Mouse (Mus musculus) kidney, postnatal 14 days (tissue): Measurements from ENCODE around the gene Limk1.
A peak's percentile ranks its signal among the peaks of the same experiment; 100 is the strongest.

ENCODE experiments used
- DNase-seq: peaks from one replicate; pipeline ENCODE4 v3.0.0; 2022; ENCODE audit warnings: mixed read lengths

The Limk1 gene

GRCm38 (mm10) chr5:134675956-134676759, 12.2 kb downstream of the Limk1 start:
- DNase-seq, result peak; percentile 88

GRCm38 (mm10) chr5:134674977-134675376, 13.4 kb downstream of the Limk1 start:
- no peak for DNase-seq

GRCm38 (mm10) chr5:134672611-134673010, 15.8 kb downstream of the Limk1 start:
- no peak for DNase-seq

- DNase-seq, result no peak
Measured at GRCm38 (mm10) chr5:134672198-134672516, 16.2 kb downstream of the Limk1 start.

DNA sequence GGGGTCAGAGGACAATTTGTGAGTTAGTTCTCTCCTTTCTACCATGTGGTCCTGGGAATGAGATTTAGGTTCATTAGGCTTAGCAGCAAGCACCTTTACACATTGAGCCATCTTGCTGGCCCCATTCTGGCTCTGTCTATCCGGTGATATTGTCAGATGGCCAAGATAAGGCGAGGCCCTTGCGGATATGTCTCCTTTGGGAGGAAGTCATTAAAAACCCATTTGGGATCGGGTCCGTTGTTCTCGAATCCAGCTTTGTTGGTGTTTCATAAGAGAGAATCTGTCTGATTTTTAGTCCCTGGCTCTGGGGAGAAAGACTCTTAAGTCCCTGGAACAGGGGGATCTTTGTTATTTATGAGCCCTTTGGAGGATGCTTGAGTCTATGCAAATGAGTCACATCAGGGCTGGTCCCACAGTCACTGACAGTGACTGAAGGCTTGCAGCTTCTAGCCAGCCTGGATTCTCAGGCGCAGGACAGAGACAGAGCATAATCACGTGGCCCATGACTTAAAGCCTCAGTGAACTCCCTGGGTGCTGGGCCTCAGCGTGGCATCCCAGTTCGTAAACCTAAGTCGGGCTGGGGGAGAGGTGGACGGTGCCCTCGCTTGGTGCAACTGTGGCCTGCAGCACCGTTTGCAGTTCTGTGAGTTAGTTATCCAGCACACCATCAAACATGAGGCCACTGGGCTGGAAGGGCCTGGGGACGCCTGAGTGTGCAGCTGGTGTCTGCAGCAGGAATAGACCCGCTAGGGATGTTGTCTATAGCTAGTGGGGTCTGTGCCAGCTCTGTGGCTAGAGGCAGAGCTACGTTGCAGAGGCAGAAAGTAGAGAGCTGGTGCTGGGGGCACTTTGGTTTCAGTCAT, 16.8 kb downstream of the Limk1 start:
- peak; percentile 37 for DNase-seq

DNA sequence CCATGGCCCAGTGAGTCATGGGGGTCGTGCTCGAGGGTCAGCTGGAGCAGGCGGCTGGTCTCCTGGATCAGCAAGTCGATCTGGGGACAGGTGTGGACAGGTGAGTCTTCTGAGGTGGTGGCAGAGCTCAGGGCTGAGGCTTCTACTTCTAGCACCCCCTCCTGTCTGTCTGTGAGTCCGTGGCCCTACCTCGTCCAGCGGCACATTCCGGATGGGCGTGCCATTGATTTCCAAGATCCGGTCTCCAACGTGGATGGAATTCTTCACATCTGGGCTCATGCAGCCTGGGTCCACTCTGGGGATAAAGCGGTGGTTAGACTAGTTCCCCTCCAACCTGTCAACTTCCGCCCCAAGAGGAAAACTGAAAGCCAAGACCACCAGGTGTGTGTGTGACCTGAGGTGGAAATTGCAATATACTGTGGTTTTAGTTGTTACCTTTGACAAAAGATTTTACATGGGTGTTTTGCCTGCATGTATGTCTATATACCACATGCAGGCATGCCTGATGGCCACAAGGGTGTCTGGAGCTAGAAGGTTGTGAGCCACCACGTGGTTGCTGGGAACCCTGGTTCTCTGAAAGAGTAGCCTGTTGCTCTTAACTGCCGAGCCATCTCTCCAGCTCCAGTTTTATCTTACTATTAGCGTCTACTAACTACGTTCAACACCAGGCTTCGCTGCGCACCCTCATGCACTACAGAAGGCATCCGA, 19.2 kb downstream of the Limk1 start:
- no peak for DNase-seq

DNA sequence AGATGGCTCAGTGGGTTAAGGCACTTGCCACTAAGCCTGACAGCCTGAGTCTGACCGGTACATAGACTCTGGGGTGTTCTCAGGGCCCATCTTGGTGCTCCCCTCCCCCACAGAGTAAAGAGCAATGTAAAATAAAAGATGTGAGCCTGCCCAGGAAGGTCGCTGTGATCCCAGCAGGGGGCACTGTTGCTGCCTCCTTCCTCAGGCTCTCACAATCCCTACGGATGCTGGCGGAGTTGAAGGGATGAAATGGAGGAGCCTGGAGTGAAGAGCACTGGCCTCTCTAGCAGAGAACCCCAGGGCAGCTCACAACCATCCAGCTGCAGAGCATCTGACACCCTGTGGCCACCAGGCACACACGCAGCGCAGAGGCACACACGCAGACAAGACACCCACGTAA, 19.9 kb downstream of the Limk1 start:
- DNase-seq, result peak; percentile 21

DNA sequence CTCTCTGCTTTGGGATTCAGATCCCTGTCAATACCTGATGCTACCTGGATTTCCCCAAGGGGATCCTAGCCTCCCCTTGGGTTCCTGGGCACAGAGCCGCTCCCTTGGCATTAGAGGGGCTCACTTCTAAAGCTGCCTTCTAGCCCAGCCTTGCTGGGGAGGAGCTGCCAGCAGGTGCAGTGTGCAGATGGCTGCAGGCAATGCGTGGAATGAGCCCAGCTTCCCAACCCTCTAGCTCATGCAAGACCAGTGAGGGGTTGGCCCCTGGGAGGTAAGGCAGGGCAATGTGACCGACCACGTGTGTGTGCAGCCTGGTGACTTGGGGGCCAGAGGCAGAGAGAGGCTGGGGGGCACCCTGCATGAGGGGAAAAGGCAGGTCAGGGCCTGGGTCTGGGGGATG, 31.7 kb downstream of the Limk1 start:
- DNase-seq, result no peak

DNA sequence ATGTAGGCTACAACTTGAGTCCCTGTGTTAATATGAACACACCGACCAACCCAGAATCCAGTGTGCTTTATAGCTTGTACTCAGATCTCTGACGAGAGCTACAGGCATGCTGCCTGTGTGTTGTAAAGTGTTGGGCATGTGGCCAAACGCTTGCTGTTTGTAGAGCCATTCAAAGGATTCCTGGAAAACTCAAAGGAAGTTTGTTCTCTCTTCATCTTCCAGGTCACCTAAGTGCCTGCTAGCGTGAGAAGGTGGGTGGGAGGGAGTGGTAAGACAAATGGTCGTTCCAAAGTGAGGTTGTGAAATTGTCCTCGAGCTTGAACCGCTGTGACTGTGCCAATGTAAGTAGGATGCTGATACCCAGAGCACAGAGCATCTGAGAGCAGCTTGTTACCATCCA, 36.4 kb downstream of the Limk1 start:
- DNase-seq, result peak; percentile 28

GRCm38 (mm10) chr5:134650926-134651325, 37.5 kb downstream of the Limk1 start:
- DNase-seq, result peak; percentile 52

- DNase-seq, result peak; percentile 21
Measured at GRCm38 (mm10) chr5:134648976-134649375, 39.4 kb downstream of the Limk1 start.

DNA sequence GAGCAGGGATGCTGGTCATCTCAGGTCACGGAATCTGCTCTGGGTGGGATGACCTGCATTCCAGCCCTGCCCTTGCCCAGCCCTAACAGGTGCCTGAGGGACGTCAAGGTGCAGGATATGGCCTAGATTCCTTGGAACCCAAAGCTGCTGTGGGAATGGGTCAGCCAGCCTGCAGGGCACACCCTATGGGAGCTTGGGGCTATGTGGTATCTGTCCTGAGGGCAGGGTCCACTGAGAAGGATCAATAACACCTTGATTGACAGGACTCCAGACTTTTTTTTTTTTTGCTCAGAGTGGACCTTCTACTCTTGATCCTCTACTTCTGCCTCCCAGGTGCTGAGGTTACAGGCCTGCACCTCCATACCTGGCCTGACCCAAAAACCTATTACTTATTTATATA, 41.0 kb downstream of the Limk1 start:
- DNase-seq, result no peak

GRCm38 (mm10) chr5:134646461-134646860, 41.9 kb downstream of the Limk1 start:
- no peak for DNase-seq

- peak; percentile 58 for DNase-seq
Measured at GRCm38 (mm10) chr5:134644643-134645118, 43.7 kb downstream of the Limk1 start.

DNA sequence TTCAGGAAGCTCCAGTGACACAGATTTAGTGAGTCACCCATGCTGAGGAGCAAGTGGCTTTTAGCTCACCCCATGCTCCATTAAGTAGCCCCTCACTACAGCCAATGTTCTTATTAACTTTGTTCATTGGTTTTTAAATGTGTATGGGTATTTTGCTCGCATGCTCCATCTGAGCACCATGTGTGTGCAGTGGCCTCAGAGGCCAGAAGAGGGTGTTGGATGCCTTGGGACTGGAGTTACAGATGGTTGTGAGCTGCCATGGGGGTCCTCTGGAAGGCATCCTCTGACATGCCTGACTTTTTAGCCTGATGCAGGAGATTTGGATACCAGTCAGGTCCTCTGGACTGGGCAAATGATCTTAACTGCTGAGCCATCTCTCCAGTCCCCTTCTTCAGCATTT, 44.3 kb downstream of the Limk1 start:
- no peak for DNase-seq

- no peak for DNase-seq
Measured at GRCm38 (mm10) chr5:134640371-134640770, 48.0 kb downstream of the Limk1 start.

DNA sequence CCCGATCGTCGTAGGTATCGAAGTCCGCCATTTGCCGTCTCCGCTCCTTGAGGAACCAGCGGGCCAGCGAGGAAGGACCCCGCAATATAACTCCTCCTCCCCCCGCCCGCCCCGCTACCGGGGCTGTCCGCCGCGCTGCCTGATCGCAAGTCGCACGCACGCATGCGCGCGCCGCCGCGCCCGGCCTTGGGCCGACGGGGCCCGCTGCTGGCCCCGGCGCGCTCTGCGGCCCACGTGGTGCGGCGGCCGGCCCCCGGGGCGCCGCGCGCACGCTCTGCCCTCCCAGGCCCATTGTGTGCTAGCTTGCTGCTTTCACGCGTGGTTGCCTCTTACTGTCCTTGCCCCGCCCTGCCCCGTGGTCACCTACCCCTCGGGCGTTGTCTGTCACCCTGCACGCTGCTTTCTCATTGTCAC, 49.1 kb downstream of the Limk1 start, which contains the start of gene Eif4h:
Gene Eif4h, minus strand, starts transcription at position 222 of the 414 bp plus-strand sequence.
- peak; percentile 98 for DNase-seq

DNA sequence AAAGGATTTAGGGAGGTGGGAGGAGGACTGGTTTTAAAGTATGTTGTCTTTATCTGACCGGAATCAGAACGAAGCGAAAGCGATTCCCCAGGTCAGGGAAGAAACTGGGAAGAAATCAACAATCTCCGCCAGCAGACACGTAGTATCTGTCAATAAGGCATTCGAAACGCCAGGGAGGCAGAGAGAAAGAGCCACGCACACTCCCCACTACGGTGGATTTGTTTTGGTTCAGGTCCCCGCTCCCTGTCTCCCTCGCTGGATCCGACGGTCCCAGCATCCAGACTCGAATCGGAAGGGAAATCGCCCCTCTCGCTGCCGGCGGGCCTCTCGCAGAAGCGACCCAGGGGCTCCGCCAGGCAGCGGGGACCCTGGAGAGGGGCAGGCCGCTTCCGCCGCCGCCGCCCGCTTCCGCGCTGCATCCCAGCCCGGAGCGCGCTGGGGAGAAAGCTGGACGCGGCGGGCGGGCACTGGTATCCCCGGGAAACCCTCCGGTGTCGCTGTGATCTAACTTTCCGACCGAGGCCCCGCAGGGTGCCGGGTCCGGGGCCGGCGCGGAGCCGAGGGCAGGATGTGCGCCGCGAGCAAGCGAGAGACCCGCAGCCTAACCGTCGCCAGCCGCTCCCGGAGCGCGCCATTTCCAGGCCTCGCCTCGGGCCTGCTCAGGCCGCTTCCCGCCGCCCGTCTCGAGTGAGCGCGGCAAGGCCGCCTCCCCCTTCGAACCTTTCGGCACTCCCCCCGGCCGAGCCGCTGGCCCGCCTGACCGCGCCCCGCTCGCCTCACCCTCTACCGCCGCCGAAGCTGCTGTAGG, 49.7 kb downstream of the Limk1 start:
- DNase-seq, result no peak

DNA sequence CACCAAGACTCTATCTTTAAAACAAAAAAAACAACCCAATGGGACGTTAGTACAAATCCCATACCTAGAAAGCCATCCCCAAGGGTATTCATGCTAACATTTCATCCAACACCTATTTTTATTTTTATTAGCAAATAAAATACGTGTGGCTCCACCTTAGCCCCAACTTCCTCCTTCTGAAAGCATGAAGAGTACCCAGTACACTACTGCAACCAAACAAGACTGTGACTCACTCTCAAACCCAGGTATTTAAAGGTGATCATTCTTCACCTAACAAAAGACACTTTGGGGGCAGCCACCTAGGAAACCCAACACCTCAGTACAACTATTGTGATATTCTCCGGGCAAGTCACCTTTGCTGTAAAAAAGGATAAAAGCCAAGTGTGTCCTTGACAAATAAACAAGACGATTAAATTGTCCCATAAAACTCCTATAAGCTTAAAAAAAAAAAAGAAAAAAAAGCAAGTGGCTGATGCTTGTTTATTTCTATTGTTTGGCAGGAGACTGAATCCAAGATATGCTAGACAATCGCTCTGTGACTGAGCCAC, 50.5 kb downstream of the Limk1 start:
- no peak for DNase-seq

DNA sequence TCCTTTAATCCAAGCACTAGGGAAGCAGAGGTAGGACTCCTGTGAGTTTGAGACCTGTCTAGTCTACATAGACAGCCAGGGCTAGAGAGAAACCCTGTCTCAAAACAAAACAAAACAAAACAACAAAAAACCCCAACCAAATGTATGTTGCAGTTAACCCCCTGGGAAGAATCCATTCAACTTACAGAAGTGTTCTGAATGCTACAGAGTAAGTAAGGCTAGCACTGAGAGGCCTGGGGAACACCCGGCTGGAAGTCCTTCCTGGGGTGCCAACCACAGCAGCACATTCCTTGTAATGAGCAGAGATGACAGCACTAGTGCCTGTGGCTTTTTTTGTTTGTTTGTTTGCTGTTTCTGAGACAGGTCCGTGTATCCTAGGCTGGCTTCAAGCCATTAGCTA, 55.6 kb downstream of the Limk1 start:
- DNase-seq, result no peak

DNA sequence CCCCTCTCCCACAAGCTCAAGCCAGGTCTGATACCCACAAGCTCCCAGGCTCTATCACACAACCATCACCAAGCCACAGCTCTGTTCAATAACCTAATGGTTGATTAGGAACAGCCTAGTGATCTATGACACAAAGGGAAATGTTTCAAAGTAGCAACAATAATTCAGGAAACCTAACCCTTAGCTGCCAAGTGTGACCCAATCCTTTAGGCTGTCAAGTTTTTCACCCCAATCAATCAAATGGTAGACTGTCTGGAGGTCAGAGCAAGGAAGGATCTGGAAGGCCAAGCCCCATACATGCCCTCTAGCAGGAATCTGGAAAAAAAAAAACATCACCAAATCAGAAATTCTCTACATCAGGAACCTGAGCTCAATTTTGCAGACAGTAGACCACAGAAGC, 57.6 kb downstream of the Limk1 start:
- DNase-seq, result no peak

GRCm38 (mm10) chr5:134629508-134629907, 58.9 kb downstream of the Limk1 start:
- no peak for DNase-seq
